Mouse (Mus musculus) brain, embryonic 14.5 days (tissue): ENCODE measurements around the gene Mapre1. TPM values are rescaled to one million over a fixed set of nuclear protein-coding genes. Genes with fewer than 3 reads are reported as not detected.
A peak's percentile ranks its signal among the peaks of the same experiment; 100 is the strongest.

Experiments
- DNase-seq: peaks from one replicate; pipeline ENCODE4 v3.0.0-alpha.2; 2011; ENCODE audit warnings: low read depth
- CTCF ChIP-seq: fragments of 200-500 bp; IDR thresholded peaks from 2 replicates; pipeline ENCODE4 v1.5.1; 2012; ENCODE audit warnings: inconsistent platforms, mild to moderate bottlenecking, moderate library complexity, borderline replicate concordance; ENCODE audit not compliant: insufficient read depth, insufficient read length; ENCODE audit errors: extremely low read depth
- POLR2A ChIP-seq: fragments of 200-500 bp; IDR thresholded peaks from 2 replicates; pipeline ENCODE4 v1.6.1; 2012; ENCODE audit warnings: mild to moderate bottlenecking, inconsistent platforms, borderline replicate concordance; ENCODE audit not compliant: poor library complexity, insufficient read depth, insufficient read length, severe bottlenecking; ENCODE audit errors: extremely low read depth
- polyA plus RNA-seq: library from polyadenylated mRNA; depleted of rRNA; stranded (reverse); fragments of >200 nt; gene quantifications from 2 replicates; pipeline ENCODE4 v1.2.3, GENCODE M21; 2012

Mapre1 gene
- polyA plus RNA-seq, 1 experiment = 73.8 TPM

- no peak for TF ChIP-seq POLR2A
- no peak for TF ChIP-seq CTCF
- no peak for DNase-seq
Observed at GRCm38 (mm10) chr2:153734033-153734432, 7.0 kb upstream of the Mapre1 start.

DNA sequence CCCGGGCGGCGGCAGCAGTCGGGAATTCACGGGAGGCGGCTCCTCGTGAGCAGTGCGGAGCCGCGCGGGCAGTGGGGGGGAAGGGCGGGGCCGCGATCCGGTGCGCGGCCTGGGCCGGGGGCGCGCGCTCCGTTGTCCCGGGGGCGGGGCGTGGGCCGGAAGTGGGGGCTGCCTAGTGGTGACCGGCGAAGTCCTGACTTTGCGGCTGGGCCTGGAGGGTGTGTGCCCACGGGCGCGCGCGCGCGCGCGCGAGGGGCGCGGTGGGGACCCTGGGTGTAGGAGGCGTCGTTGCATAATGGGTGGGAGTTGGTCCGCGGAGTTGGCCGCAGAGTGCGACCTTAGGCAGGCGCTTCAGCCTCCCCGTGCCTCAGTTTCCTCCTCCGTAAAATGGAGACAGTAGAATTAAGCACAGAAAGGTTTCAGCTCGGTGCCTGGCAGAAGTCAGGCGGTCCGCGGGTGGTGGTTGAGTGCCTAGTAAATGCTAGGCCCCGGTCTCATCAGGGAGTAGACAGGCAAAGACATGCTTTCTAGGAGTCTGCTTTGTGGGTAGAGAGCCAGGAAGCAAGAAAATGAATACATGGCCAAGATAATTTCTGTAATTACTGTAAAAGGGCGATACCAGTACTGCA, 477 bp downstream of the Mapre1 start:
- no peak for DNase-seq
- TF ChIP-seq CTCF = no peak
- TF ChIP-seq POLR2A = no peak

- no peak for DNase-seq
- TF ChIP-seq CTCF (no peak), POLR2A (no peak)
Observed at GRCm38 (mm10) chr2:153747994-153748393, 6.9 kb downstream of the Mapre1 start.

- TF ChIP-seq CTCF (no peak), POLR2A (no peak)
- DNase-seq = no peak
Observed at GRCm38 (mm10) chr2:153750363-153750762, 9.3 kb downstream of the Mapre1 start.

DNA sequence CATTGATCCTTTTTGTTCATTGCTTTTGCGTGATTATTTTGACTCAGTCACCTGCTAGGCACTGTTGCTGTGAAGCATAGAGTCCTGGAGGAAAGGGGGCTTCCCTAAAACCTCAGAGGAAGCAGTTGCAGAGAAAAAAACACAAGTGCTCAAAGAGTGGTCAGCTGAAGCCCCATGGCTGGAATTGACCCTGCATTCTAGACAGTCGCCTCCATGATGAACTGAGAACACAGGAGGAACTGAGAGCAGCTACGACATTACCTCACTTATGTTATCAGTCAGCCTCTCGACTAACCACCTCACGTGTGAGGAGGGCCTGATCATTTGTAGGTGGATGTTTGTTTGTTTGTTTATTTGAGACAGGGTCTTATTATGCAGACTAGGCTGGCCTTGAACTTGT, 21.0 kb downstream of the Mapre1 start:
- TF ChIP-seq POLR2A = no peak
- TF ChIP-seq CTCF = no peak
- no peak for DNase-seq

DNA sequence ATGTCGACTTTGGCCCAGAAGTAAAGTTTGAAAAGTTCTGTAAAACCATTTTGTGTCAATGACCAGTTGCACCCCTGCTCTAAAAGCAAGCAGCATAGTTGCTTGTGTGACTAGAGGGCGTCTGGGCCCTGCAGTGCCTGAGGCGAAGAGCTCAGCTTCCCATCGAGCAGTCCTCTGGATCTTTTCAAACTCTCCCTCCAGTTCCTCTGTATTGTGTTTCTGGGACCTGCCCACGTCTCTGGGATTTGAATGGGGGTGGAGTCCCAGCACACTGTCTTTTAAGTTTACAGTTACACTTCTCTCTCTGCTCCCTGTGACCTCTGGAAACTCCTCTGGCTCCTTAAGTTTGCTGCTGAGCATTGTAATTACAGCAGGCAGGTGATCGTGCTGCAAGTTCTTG, 26.4 kb downstream of the Mapre1 start:
- TF ChIP-seq POLR2A (no peak), CTCF (no peak)
- no peak for DNase-seq

DNA sequence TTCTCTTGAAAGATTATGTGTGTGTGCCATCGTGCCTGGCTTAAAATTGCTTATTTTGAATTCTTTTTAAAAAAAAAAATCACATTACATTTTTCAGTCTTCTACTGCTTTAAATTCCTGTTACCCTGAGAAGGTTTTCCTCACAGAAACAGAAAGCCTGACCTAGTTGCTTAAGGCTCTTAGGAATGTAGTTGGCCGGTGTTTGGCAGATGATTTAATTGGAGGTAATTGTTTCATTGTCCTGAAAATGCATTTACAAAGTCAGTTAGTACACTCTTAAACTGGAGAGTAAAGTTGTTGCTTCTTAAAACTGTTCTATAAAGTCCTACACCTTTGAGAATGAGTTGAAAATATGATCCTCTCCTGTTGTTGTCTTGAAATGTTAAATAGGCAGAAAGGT, 27.8 kb downstream of the Mapre1 start:
- TF ChIP-seq POLR2A = no peak
- TF ChIP-seq CTCF = no peak
- no peak for DNase-seq

- no peak for DNase-seq
- TF ChIP-seq CTCF (no peak), POLR2A (no peak)
Observed at GRCm38 (mm10) chr2:153772950-153773349, 31.9 kb downstream of the Mapre1 start.

- TF ChIP-seq CTCF (no peak), POLR2A (no peak)
- DNase-seq = no peak
Observed at GRCm38 (mm10) chr2:153775472-153775871, 34.4 kb downstream of the Mapre1 start.

DNA sequence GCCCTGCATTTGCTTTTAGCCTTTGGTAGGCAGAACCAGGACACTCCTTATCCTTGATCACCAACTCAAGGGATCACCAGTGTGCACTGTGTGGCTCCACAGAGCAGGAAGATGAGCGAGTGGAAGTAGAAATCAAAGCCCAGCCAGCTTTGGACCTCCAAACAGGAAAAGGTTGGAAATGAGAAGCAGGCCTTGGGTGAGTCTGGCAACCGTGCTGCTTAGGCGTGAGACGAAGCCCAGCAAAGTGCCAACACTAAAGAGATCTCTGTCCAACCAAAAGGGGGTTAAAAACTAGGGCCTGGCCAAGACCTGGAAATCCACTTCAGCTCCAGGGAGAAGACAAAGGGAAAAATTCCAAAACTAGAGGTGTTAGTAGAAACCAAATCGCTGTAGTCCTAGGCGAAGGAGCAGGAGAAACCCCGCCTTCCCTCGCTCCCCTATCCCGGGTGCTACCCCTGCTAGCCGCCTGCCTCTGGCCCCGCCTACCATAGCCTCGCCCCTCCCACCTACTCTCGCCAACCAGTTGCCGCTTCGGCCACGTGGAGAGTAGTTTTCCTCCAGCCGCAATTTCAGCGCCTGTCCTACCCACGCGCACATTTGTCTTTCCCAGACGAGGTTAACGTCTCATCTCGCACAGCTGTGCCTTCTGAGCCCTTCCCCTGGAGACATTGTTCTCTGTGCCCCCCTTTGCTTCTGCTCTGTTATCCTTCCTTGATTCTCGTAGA, 37.7 kb downstream of the Mapre1 start:
- no peak for TF ChIP-seq CTCF
- TF ChIP-seq POLR2A = no peak
- DNase-seq = peak; percentile 67

GRCm38 (mm10) chr2:153779394-153779981, 38.4 kb downstream of the Mapre1 start, which contains the start of gene Efcab8:
Efcab8 (plus strand) TSS chr2:153779931.
- DNase-seq = no peak
- TF ChIP-seq POLR2A (no peak), CTCF (no peak)
